Mouse (Mus musculus): ENCODE measurements at regions not wholly inside any gene's neighbourhood (a gene's known extent, or its start where the extent isn't known, plus 50 kb on each side); places are given as distances from the start of the nearest gene placed in this dataset.

- Histone ChIP-seq H3K4me3 (ENCODE audit: low read depth, low read length) (no peak overlapping the region), H3K4me1 (replicated peaks; ENCODE audit: control insufficient read depth, insufficient read depth, low read length) (no peaks in the 10 kb centered on the region)
- 90% methylated on average over 4 of the region's 4 CpGs for WGBS
Observed at GRCm38 (mm10) chr16:77469903-77470302, 132.0 kb downstream of the Gm11146 start.

GRCm38 (mm10) chr16:77469328-77469875 lies 132.5 kb downstream of the Gm11146 start:
- H3K27me3 ChIP-seq (replicated peaks; ENCODE audit: control insufficient read depth, insufficient read depth, low read length), result no peaks in the 10 kb centered on the region
- no peak overlapping the region for H3K27ac ChIP-seq (ENCODE audit: low read depth)
- DNase-seq (ENCODE audit: low spot score) (no peak), ATAC-seq (replicated peaks; ENCODE audit: low FRiP score, low TSS enrichment, low read depth) (no peak)
- H3K4me2 ChIP-seq (ENCODE audit: low read length), result no peak overlapping the region
- no peaks in the 10 kb centered on the region for H3K9me3 ChIP-seq (ENCODE audit: control insufficient read depth, low read length)
- H3K4me1 ChIP-seq (replicated peaks; ENCODE audit: control insufficient read depth, insufficient read depth, low read length), result no peaks in the 10 kb centered on the region
- no peaks in the 10 kb centered on the region for H3K36me3 ChIP-seq (ENCODE audit: control insufficient read depth, insufficient read depth, low read length)
- no peak overlapping the region for H3K9ac ChIP-seq (ENCODE audit: low read length)
- WGBS, result 80% methylated on average over 6 of the region's 6 CpGs
- H3K4me3 ChIP-seq (ENCODE audit: low read depth, low read length), result no peak overlapping the region

More at GRCm38 (mm10) chr16:77469903-77470302, 132.0 kb downstream of the Gm11146 start:
- no peak overlapping the region for H3K4me2 ChIP-seq (ENCODE audit: low read length)
- H3K27ac ChIP-seq (ENCODE audit: low read depth), result no peak overlapping the region
- no peak for DNase-seq (ENCODE audit: low spot score)
- ATAC-seq (replicated peaks; ENCODE audit: low FRiP score, low TSS enrichment, low read depth), result no peak
- no peaks in the 10 kb centered on the region for H3K27me3 ChIP-seq (replicated peaks; ENCODE audit: control insufficient read depth, insufficient read depth, low read length)
- no peaks in the 10 kb centered on the region for H3K36me3 ChIP-seq (ENCODE audit: control insufficient read depth, insufficient read depth, low read length)
- H3K9ac ChIP-seq (ENCODE audit: low read length), result no peak overlapping the region
- no peaks in the 10 kb centered on the region for H3K9me3 ChIP-seq (ENCODE audit: control insufficient read depth, low read length)

- Histone ChIP-seq H3K4me2 (ENCODE audit: low read length) (no peak overlapping the region), H3K27me3 (replicated peaks; ENCODE audit: control insufficient read depth, insufficient read depth, low read length) (no peaks in the 10 kb centered on the region), H3K4me3 (ENCODE audit: low read depth, low read length) (no peak overlapping the region), H3K9ac (ENCODE audit: low read length) (no peak overlapping the region), H3K9me3 (ENCODE audit: control insufficient read depth, low read length) (no peaks in the 10 kb centered on the region), H3K4me1 (replicated peaks; ENCODE audit: control insufficient read depth, insufficient read depth, low read length) (no peaks in the 10 kb centered on the region), H3K27ac (ENCODE audit: low read depth) (no peak overlapping the region), H3K36me3 (ENCODE audit: control insufficient read depth, insufficient read depth, low read length) (no peaks in the 10 kb centered on the region)
- DNase-seq (ENCODE audit: low spot score), result no peak
- WGBS, result 79% methylated on average over 12 of the region's 12 CpGs
- no peak for ATAC-seq (replicated peaks; ENCODE audit: low FRiP score, low TSS enrichment, low read depth)
Observed at GRCm38 (mm10) chr16:77467216-77467615, 134.7 kb downstream of the Gm11146 start.

- Histone ChIP-seq H3K9me3 (ENCODE audit: control insufficient read depth, low read length) (no peaks in the 10 kb centered on the region), H3K9ac (ENCODE audit: low read length) (no peak overlapping the region), H3K27ac (ENCODE audit: low read depth) (no peak overlapping the region), H3K36me3 (ENCODE audit: control insufficient read depth, insufficient read depth, low read length) (no peaks in the 10 kb centered on the region), H3K27me3 (replicated peaks; ENCODE audit: control insufficient read depth, insufficient read depth, low read length) (no peaks in the 10 kb centered on the region), H3K4me1 (replicated peaks; ENCODE audit: control insufficient read depth, insufficient read depth, low read length) (no peaks in the 10 kb centered on the region), H3K4me3 (ENCODE audit: low read depth, low read length) (no peak overlapping the region), H3K4me2 (ENCODE audit: low read length) (no peak overlapping the region)
- ATAC-seq (replicated peaks; ENCODE audit: low FRiP score, low TSS enrichment, low read depth), result no peak
- 86% methylated on average over 6 of the region's 6 CpGs for WGBS
- no peak for DNase-seq (ENCODE audit: low spot score)
Observed at GRCm38 (mm10) chr16:77464623-77465022, 137.3 kb downstream of the Gm11146 start.

GRCm38 (mm10) chr16:77461922-77462321 lies 140.0 kb downstream of the Gm11146 start:
- Histone ChIP-seq H3K4me1 (replicated peaks; ENCODE audit: control insufficient read depth, insufficient read depth, low read length) (no peaks in the 10 kb centered on the region), H3K9me3 (ENCODE audit: control insufficient read depth, low read length) (no peaks in the 10 kb centered on the region), H3K4me3 (ENCODE audit: low read depth, low read length) (no peak overlapping the region), H3K4me2 (ENCODE audit: low read length) (no peak overlapping the region), H3K9ac (ENCODE audit: low read length) (no peak overlapping the region), H3K27ac (ENCODE audit: low read depth) (no peak overlapping the region), H3K27me3 (replicated peaks; ENCODE audit: control insufficient read depth, insufficient read depth, low read length) (no peaks in the 10 kb centered on the region), H3K36me3 (ENCODE audit: control insufficient read depth, insufficient read depth, low read length) (no peaks in the 10 kb centered on the region)
- ATAC-seq (replicated peaks; ENCODE audit: low FRiP score, low TSS enrichment, low read depth) (no peak), DNase-seq (ENCODE audit: low spot score) (no peak)
- 75% methylated on average over 3 of the region's 3 CpGs for WGBS

- Histone ChIP-seq H3K36me3 (ENCODE audit: control insufficient read depth, insufficient read depth, low read length) (no peaks in the 10 kb centered on the region), H3K4me1 (replicated peaks; ENCODE audit: control insufficient read depth, insufficient read depth, low read length) (no peaks in the 10 kb centered on the region), H3K4me3 (ENCODE audit: low read depth, low read length) (no peak overlapping the region), H3K27ac (ENCODE audit: low read depth) (no peak overlapping the region), H3K9me3 (ENCODE audit: control insufficient read depth, low read length) (no peaks in the 10 kb centered on the region), H3K27me3 (replicated peaks; ENCODE audit: control insufficient read depth, insufficient read depth, low read length) (no peaks in the 10 kb centered on the region), H3K9ac (ENCODE audit: low read length) (no peak overlapping the region), H3K4me2 (ENCODE audit: low read length) (no peak overlapping the region)
- DNase-seq (ENCODE audit: low spot score) (no peak), ATAC-seq (replicated peaks; ENCODE audit: low FRiP score, low TSS enrichment, low read depth) (no peak)
- 77% methylated on average over 1 of the region's 1 CpGs for WGBS
Observed at GRCm38 (mm10) chr16:77461459-77461858, 140.4 kb downstream of the Gm11146 start.

- Histone ChIP-seq H3K9ac (ENCODE audit: low read length) (no peak overlapping the region), H3K27me3 (replicated peaks; ENCODE audit: control insufficient read depth, insufficient read depth, low read length) (no peaks in the 10 kb centered on the region), H3K4me2 (ENCODE audit: low read length) (no peak overlapping the region), H3K4me1 (replicated peaks; ENCODE audit: control insufficient read depth, insufficient read depth, low read length) (no peaks in the 10 kb centered on the region), H3K4me3 (ENCODE audit: low read depth, low read length) (no peak overlapping the region), H3K27ac (ENCODE audit: low read depth) (no peak overlapping the region), H3K9me3 (ENCODE audit: control insufficient read depth, low read length) (no peaks in the 10 kb centered on the region), H3K36me3 (ENCODE audit: control insufficient read depth, insufficient read depth, low read length) (no peaks in the 10 kb centered on the region)
- WGBS, result 77% methylated on average over 2 of the region's 2 CpGs
- ATAC-seq (replicated peaks; ENCODE audit: low FRiP score, low TSS enrichment, low read depth) (no peak), DNase-seq (ENCODE audit: low spot score) (no peak)
Observed at GRCm38 (mm10) chr16:77459651-77460050, 142.2 kb downstream of the Gm11146 start.

GRCm38 (mm10) chr16:77444647-77445046 lies 157.2 kb downstream of the Gm11146 start:
- Histone ChIP-seq H3K27ac (ENCODE audit: low read depth) (no peak overlapping the region), H3K36me3 (ENCODE audit: control insufficient read depth, insufficient read depth, low read length) (no peaks in the 10 kb centered on the region), H3K27me3 (replicated peaks; ENCODE audit: control insufficient read depth, insufficient read depth, low read length) (no peaks in the 10 kb centered on the region), H3K4me1 (replicated peaks; ENCODE audit: control insufficient read depth, insufficient read depth, low read length) (peaks cover 13% of the 10 kb centered on the region), H3K4me2 (ENCODE audit: low read length) (no peak overlapping the region), H3K9me3 (ENCODE audit: control insufficient read depth, low read length) (no peaks in the 10 kb centered on the region), H3K9ac (ENCODE audit: low read length) (no peak overlapping the region), H3K4me3 (ENCODE audit: low read depth, low read length) (no peak overlapping the region)
- WGBS, result 82% methylated on average over 6 of the region's 6 CpGs
- DNase-seq (ENCODE audit: low spot score), result no peak
- ATAC-seq (replicated peaks; ENCODE audit: low FRiP score, low TSS enrichment, low read depth), result no peak

- Histone ChIP-seq H3K9ac (ENCODE audit: low read length) (no peak overlapping the region), H3K4me2 (ENCODE audit: low read length) (no peak overlapping the region), H3K27me3 (replicated peaks; ENCODE audit: control insufficient read depth, insufficient read depth, low read length) (no peaks in the 10 kb centered on the region), H3K36me3 (ENCODE audit: control insufficient read depth, insufficient read depth, low read length) (no peaks in the 10 kb centered on the region), H3K9me3 (ENCODE audit: control insufficient read depth, low read length) (no peaks in the 10 kb centered on the region), H3K4me1 (replicated peaks; ENCODE audit: control insufficient read depth, insufficient read depth, low read length) (peaks cover 9% of the 10 kb centered on the region), H3K4me3 (ENCODE audit: low read depth, low read length) (no peak overlapping the region), H3K27ac (ENCODE audit: low read depth) (no peak overlapping the region)
- 22% methylated on average over 4 of the region's 4 CpGs for WGBS
- DNase-seq (ENCODE audit: low spot score), result no peak
- 0 out of 2 replicates have a peak, but pooled peaks have one; percentile 66 for ATAC-seq (replicated peaks; ENCODE audit: low FRiP score, low TSS enrichment, low read depth)
Observed at GRCm38 (mm10) chr16:77444006-77444405, 157.9 kb downstream of the Gm11146 start.

Measured in intestine, embryonic 14.5 days (tissue).